Mouse (Mus musculus): ENCODE results near the gene Arrb2. TPM values are rescaled to one million over a fixed set of nuclear protein-coding genes. Genes with fewer than 3 reads are reported as not detected.
A peak's percentile ranks its signal among the peaks of the same experiment; 100 is the strongest.

Gene Arrb2
- 1,596 and 3,155 TPM in 2 replicates for polyA plus RNA-seq (2012; ENCODE audit: insufficient read depth, low replicate concordance)

- Histone ChIP-seq H3K27me3 (replicated peaks) (no peaks in the 10 kb centered on the region), H3K9me3 (no peaks in the 10 kb centered on the region), H3K4me1 (peaks cover 56% of the 10 kb centered on the region), H3K4me3 (replicated peaks) (peak within 1 kb of the TSS; percentile 92), H3K36me3 (replicated peaks; ENCODE audit: low read length) (peaks cover 33% of the 10 kb centered on the region)
- TF ChIP-seq FLI1 (IDR thresholded peaks at IDR 0.05; ENCODE audit: low read length), result no peak
- 0 out of 3 replicates have a peak, but pooled peaks have one; percentile 61 for TF ChIP-seq GATA1 (IDR thresholded peaks at IDR 0.05; ENCODE audit: borderline replicate concordance, low read length)
These were observed at the start of gene Arrb2 for GRCm38 (mm10) chr11:70432048-70432894. Gene Arrb2 (plus strand): TSS chr11:70432635.

GRCm38 (mm10) chr11:70384136-70384535 is 48.3 kb upstream of the Arrb2 start:
- Histone ChIP-seq H3K36me3 (replicated peaks; ENCODE audit: low read length) (peaks cover 20% of the 10 kb centered on the region), H3K27me3 (replicated peaks) (peaks cover 20% of the 10 kb centered on the region), H3K4me1 (peaks cover 10% of the 10 kb centered on the region), H3K9me3 (no peaks in the 10 kb centered on the region), H3K4me3 (replicated peaks) (no peak overlapping the region)
- TF ChIP-seq GATA1 (IDR thresholded peaks at IDR 0.05; ENCODE audit: borderline replicate concordance, low read length) (no peak), FLI1 (IDR thresholded peaks at IDR 0.05; ENCODE audit: low read length) (no peak)

- H3K4me1 ChIP-seq, result peaks cover 10% of the 10 kb centered on the region
- no peaks in the 10 kb centered on the region for H3K9me3 ChIP-seq
- peaks cover 2% of the 10 kb centered on the region for H3K27me3 ChIP-seq (replicated peaks)
- TF ChIP-seq GATA1 (IDR thresholded peaks at IDR 0.05; ENCODE audit: borderline replicate concordance, low read length) (no peak), FLI1 (IDR thresholded peaks at IDR 0.05; ENCODE audit: low read length) (no peak)
- peaks cover 38% of the 10 kb centered on the region for H3K36me3 ChIP-seq (replicated peaks; ENCODE audit: low read length)
- H3K4me3 ChIP-seq (replicated peaks), result no peak overlapping the region
These were observed 45.0 kb upstream of the Arrb2 start for GRCm38 (mm10) chr11:70387436-70387835.

GRCm38 (mm10) chr11:70389421-70389820 is 43.0 kb upstream of the Arrb2 start:
- Histone ChIP-seq H3K36me3 (replicated peaks; ENCODE audit: low read length) (peaks cover 54% of the 10 kb centered on the region), H3K4me3 (replicated peaks) (no peak overlapping the region), H3K4me1 (peaks cover 10% of the 10 kb centered on the region), H3K9me3 (no peaks in the 10 kb centered on the region), H3K27me3 (replicated peaks) (no peaks in the 10 kb centered on the region)
- TF ChIP-seq FLI1 (IDR thresholded peaks at IDR 0.05; ENCODE audit: low read length) (no peak), GATA1 (IDR thresholded peaks at IDR 0.05; ENCODE audit: borderline replicate concordance, low read length) (no peak)

GRCm38 (mm10) chr11:70403598-70403997 is 28.8 kb upstream of the Arrb2 start:
- no peaks in the 10 kb centered on the region for H3K27me3 ChIP-seq (replicated peaks)
- no peaks in the 10 kb centered on the region for H3K9me3 ChIP-seq
- H3K4me1 ChIP-seq, result peaks cover 28% of the 10 kb centered on the region
- H3K36me3 ChIP-seq (replicated peaks; ENCODE audit: low read length), result peaks cover 86% of the 10 kb centered on the region
- H3K4me3 ChIP-seq (replicated peaks), result no peak overlapping the region
- TF ChIP-seq GATA1 (IDR thresholded peaks at IDR 0.05; ENCODE audit: borderline replicate concordance, low read length) (no peak), FLI1 (IDR thresholded peaks at IDR 0.05; ENCODE audit: low read length) (no peak)

GRCm38 (mm10) chr11:70409594-70410296 is 22.7 kb upstream of the Arrb2 start, which contains the start of gene Pelp1:
Gene Pelp1 (minus strand): TSS chr11:70410031.
- Histone ChIP-seq H3K9me3 (no peaks in the 10 kb centered on the region), H3K27me3 (replicated peaks) (peaks cover under 1% of the 10 kb centered on the region), H3K4me1 (peaks cover 54% of the 10 kb centered on the region), H3K36me3 (replicated peaks; ENCODE audit: low read length) (peaks cover 26% of the 10 kb centered on the region), H3K4me3 (replicated peaks) (peak within 1 kb of the TSS; percentile 97)
- peak; percentile 28; the same call in 1 of the 2 replicates for TF ChIP-seq FLI1 (IDR thresholded peaks at IDR 0.05; ENCODE audit: low read length)
- no peak for TF ChIP-seq GATA1 (IDR thresholded peaks at IDR 0.05; ENCODE audit: borderline replicate concordance, low read length)

GRCm38 (mm10) chr11:70410297-70410643 is 22.2 kb upstream of the Arrb2 start:
- Histone ChIP-seq H3K4me1 (peaks cover 58% of the 10 kb centered on the region), H3K4me3 (replicated peaks) (peak overlapping the region; percentile 97), H3K27me3 (replicated peaks) (peaks cover 2% of the 10 kb centered on the region), H3K9me3 (no peaks in the 10 kb centered on the region), H3K36me3 (replicated peaks; ENCODE audit: low read length) (peaks cover 21% of the 10 kb centered on the region)
- TF ChIP-seq GATA1 (IDR thresholded peaks at IDR 0.05; ENCODE audit: borderline replicate concordance, low read length), result no peak
- TF ChIP-seq FLI1 (IDR thresholded peaks at IDR 0.05; ENCODE audit: low read length), result no peak

GRCm38 (mm10) chr11:70412591-70412990 is 19.8 kb upstream of the Arrb2 start:
- Histone ChIP-seq H3K4me3 (replicated peaks) (no peak overlapping the region), H3K36me3 (replicated peaks; ENCODE audit: low read length) (peaks cover under 1% of the 10 kb centered on the region), H3K27me3 (replicated peaks) (peaks cover 2% of the 10 kb centered on the region), H3K9me3 (no peaks in the 10 kb centered on the region), H3K4me1 (peaks cover 51% of the 10 kb centered on the region)
- no peak for TF ChIP-seq FLI1 (IDR thresholded peaks at IDR 0.05; ENCODE audit: low read length)

- Histone ChIP-seq H3K36me3 (replicated peaks; ENCODE audit: low read length) (no peaks in the 10 kb centered on the region), H3K4me3 (replicated peaks) (peak overlapping the region; percentile 21), H3K27me3 (replicated peaks) (peaks cover 2% of the 10 kb centered on the region), H3K4me1 (peaks cover 41% of the 10 kb centered on the region), H3K9me3 (no peaks in the 10 kb centered on the region)
- TF ChIP-seq GATA1 (IDR thresholded peaks at IDR 0.05; ENCODE audit: borderline replicate concordance, low read length) (no peak), FLI1 (IDR thresholded peaks at IDR 0.05; ENCODE audit: low read length) (no peak)
These were observed 18.5 kb upstream of the Arrb2 start for GRCm38 (mm10) chr11:70413961-70414360.

GRCm38 (mm10) chr11:70418199-70418598 is 14.2 kb upstream of the Arrb2 start:
- Histone ChIP-seq H3K27me3 (replicated peaks) (peaks cover 2% of the 10 kb centered on the region), H3K9me3 (no peaks in the 10 kb centered on the region), H3K4me3 (replicated peaks) (no peak overlapping the region), H3K36me3 (replicated peaks; ENCODE audit: low read length) (no peaks in the 10 kb centered on the region), H3K4me1 (peaks cover 23% of the 10 kb centered on the region)
- TF ChIP-seq FLI1 (IDR thresholded peaks at IDR 0.05; ENCODE audit: low read length) (no peak), GATA1 (IDR thresholded peaks at IDR 0.05; ENCODE audit: borderline replicate concordance, low read length) (no peak)
